Mouse (Mus musculus): ENCODE results near the gene Glt1d1. TPM values are rescaled to one million over a fixed set of nuclear protein-coding genes. Genes with fewer than 3 reads are reported as not detected.

Gene Glt1d1
- total RNA-seq (2023; ENCODE audit: inconsistent age), result 0.39 TPM in 1 of 4 replicates, not detected in the others

DNA sequence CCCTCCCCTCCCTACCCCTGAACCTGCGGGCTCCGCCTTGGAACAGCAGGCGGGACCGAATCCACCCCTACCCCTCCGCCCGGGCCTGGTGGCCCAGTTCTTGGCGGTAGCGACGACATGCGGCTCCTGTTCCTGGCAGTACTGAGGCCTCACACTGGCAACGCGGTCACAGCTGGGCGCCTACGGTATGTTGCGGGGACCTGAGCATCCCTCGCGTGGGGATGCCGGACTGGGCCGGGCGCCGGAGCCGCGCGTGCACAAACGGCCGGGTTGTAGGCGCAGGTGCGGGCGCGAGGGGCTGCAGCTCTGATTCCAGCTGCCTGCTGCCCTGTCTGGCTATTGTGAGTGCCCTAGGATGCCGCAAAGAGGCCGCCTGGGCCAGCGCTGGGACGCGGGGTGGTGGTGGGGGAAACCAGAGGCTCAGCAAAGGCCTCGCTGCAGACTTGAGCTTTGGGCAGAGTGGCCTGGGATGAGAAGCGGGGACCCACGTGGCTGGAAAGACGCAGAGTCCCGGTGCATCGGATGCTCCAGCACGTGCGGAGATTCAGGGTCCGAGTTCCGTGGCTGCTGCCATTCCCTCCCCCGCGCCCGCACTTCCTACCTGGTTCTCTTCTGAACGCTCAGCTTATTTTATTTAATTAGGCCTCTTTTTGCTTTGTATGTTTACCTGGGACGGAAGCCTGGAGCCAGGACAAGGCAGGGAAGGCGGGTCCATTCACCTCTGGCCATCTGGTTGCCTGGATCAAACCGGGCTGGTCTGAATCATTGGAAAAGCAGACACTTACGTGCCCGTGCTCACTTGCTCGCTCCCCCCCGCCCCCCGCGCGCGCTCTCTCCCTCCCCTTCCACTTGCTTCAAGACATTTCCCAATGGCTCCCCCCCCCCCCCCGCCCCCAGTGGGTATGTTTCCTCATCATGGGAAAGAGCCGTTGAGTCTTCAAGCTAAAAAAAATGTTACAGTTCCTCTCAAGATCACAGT lies at the start of gene Glt1d1, which contains the start of gene Slc15a4:
Gene Glt1d1 (plus strand): TSS at position 96 of the 979 bp plus-strand sequence.
Gene Slc15a4 (minus strand): TSS at position 731 of the 979 bp plus-strand sequence.

Other genes starting within 250 kb of the Glt1d1 start
- 216 to 252 TPM (median 245 TPM) in 4 replicates for gene Slc15a4, start 635 bp downstream of the Glt1d1 start, total RNA-seq (2023; ENCODE audit: inconsistent age)